Mouse (Mus musculus): Measurements from ENCODE around the gene Cdh8.

The Cdh8 gene

GRCm38 (mm10) chr8:99415966-99416781, at the start of gene Cdh8:
Gene Cdh8 (minus strand): TSS chr8:99416471.
- peak; percentile 62 to 72 for DNase-seq (ENCODE audit: low spot score in 2 of 2)

GRCm38 (mm10) chr8:99446506-99446905, 30.2 kb upstream of the Cdh8 start:
- DNase-seq (ENCODE audit: low spot score in 2 of 2), result no peak

DNA sequence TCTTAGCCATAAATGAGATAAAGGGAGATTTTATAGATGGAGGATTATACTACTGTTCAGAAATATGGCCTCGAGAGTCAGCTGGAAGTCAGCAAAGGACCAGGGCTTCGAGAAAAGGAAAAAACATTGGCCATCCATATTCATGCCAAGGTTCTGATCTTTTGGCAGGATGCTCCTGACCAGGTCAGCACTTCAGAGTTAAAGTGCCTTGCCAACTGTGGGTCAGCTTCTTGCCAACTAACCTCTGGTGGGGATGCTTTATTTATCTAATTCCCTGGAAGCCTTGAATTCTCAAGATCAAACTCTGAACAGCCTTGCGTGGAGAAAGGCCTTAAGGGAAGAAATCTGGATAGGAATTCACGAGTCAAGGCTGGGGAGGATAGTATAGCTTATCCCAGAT, 9.6 kb upstream of the Cdh8 start:
- no peak for DNase-seq (ENCODE audit: low spot score in 2 of 2)

DNA sequence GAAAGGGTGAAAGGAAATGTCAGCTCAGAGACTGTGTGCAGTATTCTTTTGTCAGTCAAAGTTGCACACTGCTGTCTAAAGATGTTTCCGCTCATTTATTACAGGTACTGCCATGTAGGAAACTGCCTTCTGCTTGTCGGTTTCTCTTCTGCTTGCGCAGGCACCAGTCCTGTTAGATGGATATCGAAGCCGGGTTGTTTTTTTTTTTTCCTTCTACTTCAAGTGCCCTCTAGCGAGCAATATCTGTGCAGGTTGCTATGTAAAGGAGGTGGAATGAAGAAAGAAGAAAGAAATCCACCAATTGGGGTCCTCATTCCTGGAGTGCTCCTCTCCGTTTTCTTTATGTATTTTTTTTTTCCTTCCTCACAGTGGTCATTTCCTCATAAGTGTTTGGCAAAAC, 5.2 kb upstream of the Cdh8 start:
- DNase-seq (ENCODE audit: low spot score in 2 of 2), result no peak

GRCm38 (mm10) chr8:99419726-99420125, 3.5 kb upstream of the Cdh8 start:
- no peak for DNase-seq (ENCODE audit: low spot score in 2 of 2)

DNA sequence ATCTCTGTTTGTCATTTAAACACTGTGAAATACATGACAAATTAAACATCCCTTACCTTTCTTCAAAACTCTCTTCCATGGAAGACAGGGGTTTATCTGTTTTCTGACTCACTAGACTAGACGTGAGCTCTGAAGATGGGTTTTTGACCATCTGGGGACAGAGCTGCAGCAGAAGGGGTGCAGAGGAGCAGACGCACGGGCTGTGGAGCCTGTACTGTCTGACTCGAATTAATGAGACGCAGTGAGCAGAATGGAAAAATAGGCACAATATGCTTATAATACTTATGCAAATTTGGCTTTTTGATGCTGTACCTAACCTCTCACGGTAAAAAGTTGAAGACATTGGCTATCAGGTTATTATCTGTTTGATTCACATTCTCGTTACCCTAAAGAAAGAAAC, 1.2 kb upstream of the Cdh8 start:
- no peak for DNase-seq (ENCODE audit: low spot score in 2 of 2)

GRCm38 (mm10) chr8:99415076-99415965, 950 bp downstream of the Cdh8 start:
- peak; percentile 16 to 45 for DNase-seq (ENCODE audit: low spot score in 2 of 2)

- DNase-seq (ENCODE audit: low spot score in 2 of 2), result no peak
Measured at GRCm38 (mm10) chr8:99414483-99414921, 1.8 kb downstream of the Cdh8 start.

GRCm38 (mm10) chr8:99413877-99414482, 2.3 kb downstream of the Cdh8 start:
- DNase-seq (ENCODE audit: low spot score in 2 of 2), result no peak

DNA sequence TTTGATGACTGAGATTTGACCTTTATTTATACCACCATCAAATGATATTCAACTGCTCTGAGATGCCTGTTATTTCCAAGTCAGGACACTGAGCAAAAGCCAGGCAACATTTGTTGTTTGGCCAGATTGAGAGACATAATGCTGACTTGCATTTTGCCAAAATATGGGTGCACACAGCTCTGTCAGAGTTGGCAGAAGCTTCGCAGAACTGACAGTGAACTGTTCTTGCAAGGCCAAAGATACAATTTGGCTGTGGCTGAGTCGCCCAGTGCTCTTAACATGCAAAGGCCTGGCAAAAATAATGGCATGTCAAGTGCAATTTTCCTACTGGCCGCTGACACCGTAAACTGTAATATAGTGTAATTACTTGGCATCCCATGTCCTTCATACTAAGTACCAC, 22.4 kb downstream of the Cdh8 start:
- no peak for DNase-seq (ENCODE audit: low spot score in 2 of 2)

DNA sequence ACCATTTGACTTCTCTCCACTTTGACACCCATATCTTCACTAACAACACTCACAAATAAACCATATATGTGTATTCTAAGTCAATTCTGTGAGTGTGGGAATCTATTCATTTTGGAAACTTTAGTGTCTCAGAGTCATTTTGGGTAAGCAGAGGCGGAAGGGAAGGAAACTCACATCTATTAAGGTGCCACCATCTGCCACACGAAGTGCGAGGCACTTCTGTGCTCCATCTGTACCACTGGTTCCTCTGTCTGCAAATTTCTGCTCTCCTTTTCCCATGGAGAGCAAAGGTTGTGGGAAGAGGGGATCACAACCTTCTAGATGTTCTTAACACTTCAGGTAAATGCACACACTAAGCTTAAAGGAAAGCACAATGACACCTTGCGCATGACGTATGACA, 46.2 kb downstream of the Cdh8 start:
- DNase-seq (ENCODE audit: low spot score in 2 of 2), result no peak

GRCm38 (mm10) chr8:99369166-99369565, 47.1 kb downstream of the Cdh8 start:
- DNase-seq (ENCODE audit: low spot score in 2 of 2), result no peak

DNA sequence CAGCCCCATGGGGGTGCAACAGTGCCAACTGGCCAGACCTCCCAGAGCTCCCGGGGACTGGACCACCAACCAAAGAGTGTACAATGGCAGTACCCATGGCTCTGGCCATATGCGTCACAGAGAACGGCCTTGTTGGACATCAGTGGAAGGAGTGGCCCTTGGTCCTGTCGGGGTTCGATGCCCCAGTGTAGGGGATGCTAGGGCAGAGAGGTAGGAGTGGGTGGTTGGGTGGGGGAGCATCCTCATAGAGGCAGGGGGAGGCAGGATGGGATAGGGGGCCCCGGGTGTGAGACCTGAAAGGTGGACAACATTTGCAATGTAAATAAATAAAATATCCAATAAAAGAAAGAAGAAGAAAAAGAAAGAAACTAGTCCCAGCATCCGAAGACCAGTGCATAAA, 47.8 kb downstream of the Cdh8 start:
- no peak for DNase-seq (ENCODE audit: low spot score in 2 of 2)

DNA sequence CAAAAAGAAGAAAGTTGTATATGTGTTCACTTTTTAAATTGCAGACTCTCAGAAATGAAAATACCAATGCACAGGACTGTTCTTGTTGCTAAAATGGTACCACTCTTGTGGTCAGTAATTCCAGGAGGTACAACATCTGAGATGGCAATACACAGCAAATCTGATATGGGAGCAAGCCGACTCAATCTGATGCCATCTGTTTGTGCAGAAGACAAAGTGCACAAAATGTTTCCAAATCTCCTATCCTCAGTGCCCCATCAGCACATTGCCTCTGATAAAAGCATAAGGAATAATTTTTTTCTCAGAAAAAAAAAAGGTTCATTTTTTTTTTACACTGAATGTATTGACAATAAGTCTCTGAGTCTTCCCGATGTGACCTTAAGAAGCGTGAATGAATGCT, 62.3 kb downstream of the Cdh8 start:
- DNase-seq (ENCODE audit: low spot score in 2 of 2), result no peak

GRCm38 (mm10) chr8:99353221-99353620, 63.0 kb downstream of the Cdh8 start:
- DNase-seq (ENCODE audit: low spot score in 2 of 2), result no peak

DNA sequence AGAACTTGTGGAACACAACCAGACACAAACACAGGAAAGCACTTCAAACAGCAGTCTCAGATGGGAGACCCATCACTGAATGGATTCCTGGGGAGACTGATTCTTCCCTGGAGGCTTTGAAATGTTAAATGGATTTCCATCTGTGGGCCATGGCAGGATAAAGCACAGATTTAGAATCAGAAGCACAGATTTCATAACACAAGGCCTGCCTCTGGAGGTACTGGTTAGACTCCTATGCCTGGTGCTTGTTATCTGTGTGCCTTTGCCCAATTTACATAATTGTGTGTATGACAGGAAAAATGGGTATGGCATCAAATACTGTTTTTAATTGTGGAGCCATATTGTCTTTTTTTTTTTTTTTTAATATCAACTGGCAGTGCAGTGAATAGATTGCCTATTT, 66.8 kb downstream of the Cdh8 start:
- no peak for DNase-seq (ENCODE audit: low spot score in 2 of 2)

DNA sequence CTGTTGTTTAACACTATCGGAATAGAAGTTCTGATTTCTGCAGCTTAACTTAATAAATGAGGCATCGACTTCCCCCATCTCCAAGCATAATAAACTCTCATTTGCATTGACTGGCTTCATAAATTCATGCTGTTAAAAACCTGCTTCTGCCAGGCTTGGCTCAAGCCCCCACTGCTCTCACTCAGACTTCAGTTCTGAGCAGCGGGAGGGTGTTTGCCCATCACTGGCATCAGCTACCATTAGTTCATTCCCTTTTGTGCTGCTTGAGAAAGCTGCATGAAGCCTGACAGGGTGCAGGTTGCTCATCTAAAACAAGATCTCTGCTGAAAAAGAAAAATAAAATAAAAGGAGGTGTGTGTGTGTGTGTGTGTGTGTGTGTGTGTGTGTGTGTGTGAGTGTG, 67.7 kb downstream of the Cdh8 start:
- no peak for DNase-seq (ENCODE audit: low spot score in 2 of 2)

- DNase-seq (ENCODE audit: low spot score in 2 of 2), result no peak
Measured at GRCm38 (mm10) chr8:99339310-99339709, 77.0 kb downstream of the Cdh8 start.

GRCm38 (mm10) chr8:99327559-99327958, 88.7 kb downstream of the Cdh8 start:
- DNase-seq (ENCODE audit: low spot score in 2 of 2), result no peak

- no peak for DNase-seq (ENCODE audit: low spot score in 2 of 2)
Measured at GRCm38 (mm10) chr8:99314561-99314960, 101.7 kb downstream of the Cdh8 start.

DNA sequence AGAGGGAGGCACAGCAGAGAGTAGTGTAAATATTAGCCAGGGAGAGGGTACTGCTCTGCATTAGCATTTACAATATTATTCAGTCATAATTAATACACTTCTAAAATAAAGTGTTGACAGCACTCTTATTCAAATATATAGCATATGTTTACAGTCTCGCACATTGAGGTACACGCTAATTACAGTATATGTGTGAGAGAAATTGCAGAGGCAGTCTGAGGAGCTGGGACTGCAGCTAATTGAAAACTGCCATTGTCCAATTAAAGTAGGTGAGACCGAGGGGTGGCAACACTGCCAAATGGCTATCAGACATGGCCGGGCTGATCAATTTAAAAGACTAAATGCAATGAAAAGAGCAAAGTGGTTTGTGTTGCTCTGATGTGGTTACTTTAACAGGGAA, 112.1 kb downstream of the Cdh8 start:
- DNase-seq (ENCODE audit: low spot score in 2 of 2), result no peak

- no peak for DNase-seq (ENCODE audit: low spot score in 2 of 2)
Measured at GRCm38 (mm10) chr8:99290201-99290600, 126.1 kb downstream of the Cdh8 start.

Measured in frontal cortex, postnatal 10 days (tissue).